Mouse (Mus musculus): Measurements from ENCODE around the gene Clic6.

DNA sequence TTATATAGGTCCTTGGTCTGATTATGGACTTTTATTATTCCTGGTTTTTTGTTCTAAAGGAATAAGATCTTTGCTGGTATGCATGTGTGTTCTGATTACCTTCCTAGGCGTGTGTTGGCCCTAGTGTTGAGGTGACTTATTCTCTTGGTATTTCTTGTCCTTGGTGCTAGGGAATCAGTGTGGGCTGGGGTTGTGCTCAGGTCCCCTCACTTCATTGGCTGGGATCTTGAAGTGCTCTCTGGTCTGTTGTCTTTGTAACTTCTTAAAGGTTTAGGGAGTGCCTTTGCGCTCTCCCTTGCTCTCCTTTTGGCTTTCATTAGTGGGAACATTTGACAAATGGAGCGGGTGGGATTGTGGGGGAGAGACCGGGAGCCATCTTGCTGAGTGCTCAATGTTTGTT is 22.0 kb downstream of the Clic6 start:
- TF ChIP-seq POLR2A (IDR thresholded peaks at IDR 0.05; ENCODE audit: borderline replicate concordance, extremely low read depth, low read depth, low read length) (no peak), CTCF (IDR thresholded peaks at IDR 0.05; ENCODE audit: insufficient read depth, low read length) (no peak)
